Mouse (Mus musculus) adrenal gland, adult 2 months (tissue): ENCODE data around the gene D330045A20Rik. TPM values are rescaled to one million over a fixed set of nuclear protein-coding genes. Genes with fewer than 3 reads are reported as not detected.
"Not testable (repeated sequence)": the region's sequence is repeated elsewhere in the genome, so short reads cannot be mapped to it uniquely, and the experiment has no call there.

Experiments used
- DNase-seq: peaks from one replicate; pipeline ENCODE4 v3.0.0; 2021
- polyA plus RNA-seq: library from polyadenylated mRNA; depleted of rRNA; stranded (reverse); fragments of >200 nt; gene quantifications from 2 replicates; pipeline ENCODE4 v1.2.3, GENCODE M21; 2012; rRNA removed
- total RNA-seq, 2 experiments: library from RNA; stranded (reverse); gene quantifications; 2 replicates each; pipeline ENCODE4 v1.2.3; 2021

D330045A20Rik gene
- total and polyA plus RNA-seq, 3 experiments = 0.52 to 0.93 TPM; not detected in 1

GRCm38 (mm10) chrX:139578649-139579278 lies 98.6 kb downstream of the D330045A20Rik start:
- DNase-seq = no peak

GRCm38 (mm10) chrX:139583616-139584015 lies 103.4 kb downstream of the D330045A20Rik start:
- DNase-seq = no peak

GRCm38 (mm10) chrX:139586676-139587075 lies 106.5 kb downstream of the D330045A20Rik start:
- DNase-seq = not testable (repeated sequence)

GRCm38 (mm10) chrX:139596404-139596803 lies 116.2 kb downstream of the D330045A20Rik start:
- DNase-seq = no peak

Other genes starting within 250 kb of the D330045A20Rik start
- not detected for gene Trap1a, start 146.7 kb upstream of the D330045A20Rik start, total RNA-seq
- gene Trap1a, start 146.7 kb upstream of the D330045A20Rik start, polyA plus RNA-seq = not detected in 2 replicates
- gene Rnf128, start 82.9 kb downstream of the D330045A20Rik start, total RNA-seq = 10 to 100 TPM; 34.1 to 49.3 TPM
- 52.4 and 63.8 TPM in 2 replicates for gene Rnf128, start 82.9 kb downstream of the D330045A20Rik start, polyA plus RNA-seq
- gene Tbc1d8b, start 204.6 kb downstream of the D330045A20Rik start, total RNA-seq = 1 to 10 TPM; 6.9 to 9.6 TPM
- gene Tbc1d8b, start 204.6 kb downstream of the D330045A20Rik start, polyA plus RNA-seq = 0.18 and 0.35 TPM in 2 replicates
- gene Gm15013, start 234.1 kb downstream of the D330045A20Rik start, total RNA-seq = not detected
- not detected in 2 replicates for gene Gm15013, start 234.1 kb downstream of the D330045A20Rik start, polyA plus RNA-seq